ENCODE assay signal across 39 mouse cellular contexts in the genomic region with DNA sequence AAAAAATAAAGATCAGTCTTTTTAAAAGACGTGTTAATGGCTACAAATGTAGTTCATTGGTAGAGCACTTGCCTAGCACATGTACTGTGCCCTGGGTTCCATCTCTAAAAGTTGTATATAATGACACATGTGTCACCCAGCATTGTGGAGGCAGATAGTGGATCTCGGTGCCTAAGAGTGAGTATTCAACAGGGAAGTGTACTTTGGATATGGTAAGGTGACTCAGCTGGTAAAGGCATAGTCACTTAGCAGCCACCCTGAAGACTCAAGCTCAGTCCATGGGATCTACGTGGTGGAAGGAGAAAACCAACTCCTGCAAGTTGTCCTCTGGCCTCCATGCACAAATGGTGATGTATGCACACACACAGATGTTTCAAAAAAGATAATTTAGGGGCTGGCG. TPM values are rescaled to one million over a fixed set of nuclear protein-coding genes. Genes with fewer than 3 reads are reported as not detected.
"Had no signal": no experiment of that assay in that cellular context is flagged by ENCODE, and none has a peak within 500 bp of the region (broad histone marks: within the 10 kb centered on the region; RNA-seq: fewer than 3 reads in every experiment).

No protein-coding gene starts in this region.

- H3K9me3 ChIP-seq: heart, embryonic 10.5 days; heart, embryonic 12.5 days; hindbrain, embryonic 13.5 days; hindbrain, embryonic 15.5 days; kidney, embryonic 15.5 days; limb, embryonic 10.5 days had no signal

- H3K9ac ChIP-seq: heart, embryonic 12.5 days; hindbrain, embryonic 13.5 days; hindbrain, embryonic 15.5 days; kidney, embryonic 15.5 days; limb, embryonic 12.5 days had no signal

- H3K4me3 ChIP-seq: heart, embryonic 10.5 days; heart, embryonic 12.5 days; hindbrain, embryonic 13.5 days; hindbrain, embryonic 15.5 days; kidney, embryonic 15.5 days; left cerebral cortex, adult 2 months; limb, embryonic 10.5 days; limb, embryonic 12.5 days had no signal

- H3K4me1 ChIP-seq: limb, embryonic 10.5 days; limb, embryonic 12.5 days had no signal

- DNase-seq: gastrocnemius, postnatal 14 days; gastrocnemius, postnatal 36 days; heart, adult 18-20 months; heart, postnatal 10 days; kidney, adult 11 months; kidney, adult 2 months; kidney, adult 9 months; kidney, postnatal 14 days; kidney, postnatal 36 days; layer of hippocampus, adult 9-11 months had no signal

- H3K4me2 ChIP-seq: heart, embryonic 12.5 days; hindbrain, embryonic 13.5 days; hindbrain, embryonic 15.5 days; kidney, embryonic 15.5 days; limb, embryonic 12.5 days had no signal

- H3K27me3 ChIP-seq: heart, embryonic 12.5 days; hindbrain, embryonic 13.5 days; hindbrain, embryonic 15.5 days; kidney, embryonic 15.5 days; limb, embryonic 12.5 days had no signal

- H3K27ac ChIP-seq: heart, embryonic 10.5 days; hindbrain, embryonic 13.5 days; hindbrain, embryonic 15.5 days; hindbrain, postnatal 0 days; kidney, embryonic 15.5 days; kidney, postnatal 0 days; left cerebral cortex, adult 2 months; limb, embryonic 10.5 days; limb, embryonic 12.5 days had no signal

- ATAC-seq: hindbrain, postnatal 0 days; intestine, embryonic 16.5 days had no signal

RNA-seq across cellular contexts. Expression of gene Olfr1373, which starts 20.9 kb away (rescaled TPM):
- total RNA-seq: gastrocnemius, adult 18-20 months; gastrocnemius, adult 8-10 months; gastrocnemius, postnatal 14 days; gastrocnemius, postnatal 36 days; heart, adult 18-20 months; heart, adult 8-10 months; heart, postnatal 10 days; heart, postnatal 25 days; hematopoietic stem cell, adult 5-6 weeks; hindbrain, postnatal 0 days; layer of hippocampus, adult 18-20 months; layer of hippocampus, adult 8-10 months; layer of hippocampus, postnatal 25 days; left cerebral cortex, adult 2 months; left cerebral cortex, postnatal 14 days; left cerebral cortex, postnatal 36 days; liver, adult 2 months had no signal
- polyA plus RNA-seq: gonadal fat pad, adult 2 months; heart, embryonic 10.5 days; heart, embryonic 12.5 days; heart, embryonic 14.5 days; heart, embryonic 16.5 days; hindbrain, embryonic 11.5 days; hindbrain, embryonic 13.5 days; hindbrain, embryonic 15.5 days; hindbrain, postnatal 0 days; intestine, embryonic 14.5 days; intestine, embryonic 16.5 days; kidney, adult 2 months; kidney, embryonic 15.5 days; kidney, postnatal 0 days; large intestine, adult 2 months; limb, embryonic 10.5 days; limb, embryonic 12.5 days; limb, embryonic 14.5 days; liver, adult 2 months had no signal
